Mouse (Mus musculus): ENCODE data around the gene Tmprss6.

- TF ChIP-seq GATA1 (IDR thresholded peaks at IDR 0.05; ENCODE audit: borderline replicate concordance, low read length) (no peak), FLI1 (IDR thresholded peaks at IDR 0.05; ENCODE audit: low read length) (no peak)
Observed at GRCm38 (mm10) chr15:78482518-78482917, 14.1 kb upstream of the Tmprss6 start.
